Mouse (Mus musculus): ENCODE measurements around the gene Trak1. TPM values are rescaled to one million over a fixed set of nuclear protein-coding genes. Genes with fewer than 3 reads are reported as not detected.

Gene Trak1
- polyA plus RNA-seq, 1 experiment: 22.2 TPM

GRCm38 (mm10) chr9:121366135-121366863 lies 69.0 kb downstream of the Trak1 start:
- no peaks in the 10 kb centered on the region for H3K27me3 ChIP-seq (ENCODE audit: control insufficient read depth, insufficient read depth, low read length)
- no peak overlapping the region for H3K4me3 ChIP-seq (ENCODE audit: control insufficient read depth, low read depth, low read length)
- peaks cover 8% of the 10 kb centered on the region for H3K4me1 ChIP-seq (ENCODE audit: control insufficient read depth, insufficient read depth, low read length)
- TF ChIP-seq POLR2A (IDR thresholded peaks at IDR 0.05; ENCODE audit: control insufficient read depth, low read depth, low read length) (no peak), CTCF (IDR thresholded peaks at IDR 0.05; ENCODE audit: control insufficient read depth, insufficient read depth, insufficient replicate concordance, low read depth, low read length) (no peak)
- no peaks in the 10 kb centered on the region for H3K36me3 ChIP-seq (ENCODE audit: control insufficient read depth, insufficient read depth, low read length)
- peak overlapping the region; percentile 7 for H3K27ac ChIP-seq (ENCODE audit: control insufficient read depth, insufficient read depth, low read depth, low read length)

- no peaks in the 10 kb centered on the region for H3K27me3 ChIP-seq (ENCODE audit: control insufficient read depth, insufficient read depth, low read length)
- peak overlapping the region; percentile 56 for H3K4me3 ChIP-seq (ENCODE audit: control insufficient read depth, low read depth, low read length)
- H3K4me1 ChIP-seq (ENCODE audit: control insufficient read depth, insufficient read depth, low read length): peaks cover 12% of the 10 kb centered on the region
- TF ChIP-seq CTCF (IDR thresholded peaks at IDR 0.05; ENCODE audit: control insufficient read depth, insufficient read depth, insufficient replicate concordance, low read depth, low read length): no peak
- TF ChIP-seq POLR2A (IDR thresholded peaks at IDR 0.05; ENCODE audit: control insufficient read depth, low read depth, low read length): no peak
- H3K27ac ChIP-seq (ENCODE audit: control insufficient read depth, insufficient read depth, low read depth, low read length): peak overlapping the region; percentile 32; the same call in 1 of the 2 replicates
- H3K36me3 ChIP-seq (ENCODE audit: control insufficient read depth, insufficient read depth, low read length): no peaks in the 10 kb centered on the region
Measured at GRCm38 (mm10) chr9:121366864-121367245, 69.6 kb downstream of the Trak1 start.

GRCm38 (mm10) chr9:121369573-121369972 lies 72.3 kb downstream of the Trak1 start:
- Histone ChIP-seq H3K4me3 (ENCODE audit: control insufficient read depth, low read depth, low read length) (no peak overlapping the region), H3K27ac (ENCODE audit: control insufficient read depth, insufficient read depth, low read depth, low read length) (no peak overlapping the region), H3K27me3 (ENCODE audit: control insufficient read depth, insufficient read depth, low read length) (no peaks in the 10 kb centered on the region), H3K36me3 (ENCODE audit: control insufficient read depth, insufficient read depth, low read length) (no peaks in the 10 kb centered on the region), H3K4me1 (ENCODE audit: control insufficient read depth, insufficient read depth, low read length) (peaks cover 16% of the 10 kb centered on the region)
- TF ChIP-seq CTCF (IDR thresholded peaks at IDR 0.05; ENCODE audit: control insufficient read depth, insufficient read depth, insufficient replicate concordance, low read depth, low read length): no peak
- no peak for TF ChIP-seq POLR2A (IDR thresholded peaks at IDR 0.05; ENCODE audit: control insufficient read depth, low read depth, low read length)

DNA sequence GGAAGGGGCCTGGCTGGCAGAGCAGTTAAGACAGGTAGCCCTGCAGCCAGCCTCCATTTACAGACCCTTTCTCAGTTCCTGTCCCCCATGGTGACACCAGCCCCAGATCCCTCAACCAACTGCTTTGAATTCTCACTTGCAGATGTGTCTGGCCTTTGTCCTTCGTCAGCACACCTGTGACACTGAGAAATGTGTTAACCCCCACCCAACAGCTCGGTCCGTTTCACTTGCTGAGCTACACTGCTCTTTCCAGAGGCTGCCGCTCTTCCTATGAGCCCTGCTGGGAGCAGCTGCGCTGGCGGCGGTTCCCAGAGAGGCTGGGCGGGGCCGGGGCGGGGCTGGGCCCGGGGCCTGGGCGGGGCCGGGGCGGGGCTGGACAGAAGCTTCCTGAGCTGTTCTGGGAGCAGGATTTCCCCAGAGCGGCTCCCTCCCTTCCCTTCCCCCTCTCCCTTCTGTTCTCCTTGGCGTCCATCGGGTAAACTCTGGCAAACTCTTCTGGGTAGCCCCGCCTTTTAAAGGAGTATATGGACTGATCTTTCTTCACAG lies 74.1 kb downstream of the Trak1 start:
- Histone ChIP-seq H3K4me3 (ENCODE audit: control insufficient read depth, low read depth, low read length) (peak overlapping the region; percentile 37), H3K4me1 (ENCODE audit: control insufficient read depth, insufficient read depth, low read length) (peaks cover 16% of the 10 kb centered on the region), H3K36me3 (ENCODE audit: control insufficient read depth, insufficient read depth, low read length) (no peaks in the 10 kb centered on the region), H3K27me3 (ENCODE audit: control insufficient read depth, insufficient read depth, low read length) (no peaks in the 10 kb centered on the region), H3K27ac (ENCODE audit: control insufficient read depth, insufficient read depth, low read depth, low read length) (peak overlapping the region; percentile 79)
- TF ChIP-seq CTCF (IDR thresholded peaks at IDR 0.05; ENCODE audit: control insufficient read depth, insufficient read depth, insufficient replicate concordance, low read depth, low read length): no peak
- peak; percentile 55; the same call in 1 of the 2 replicates for TF ChIP-seq POLR2A (IDR thresholded peaks at IDR 0.05; ENCODE audit: control insufficient read depth, low read depth, low read length)

GRCm38 (mm10) chr9:121371946-121372646 lies 74.8 kb downstream of the Trak1 start:
- no peaks in the 10 kb centered on the region for H3K27me3 ChIP-seq (ENCODE audit: control insufficient read depth, insufficient read depth, low read length)
- H3K36me3 ChIP-seq (ENCODE audit: control insufficient read depth, insufficient read depth, low read length): no peaks in the 10 kb centered on the region
- H3K27ac ChIP-seq (ENCODE audit: control insufficient read depth, insufficient read depth, low read depth, low read length): peak overlapping the region; percentile 27
- H3K4me3 ChIP-seq (ENCODE audit: control insufficient read depth, low read depth, low read length): peak overlapping the region; percentile 37
- TF ChIP-seq CTCF (IDR thresholded peaks at IDR 0.05; ENCODE audit: control insufficient read depth, insufficient read depth, insufficient replicate concordance, low read depth, low read length): no peak
- no peak for TF ChIP-seq POLR2A (IDR thresholded peaks at IDR 0.05; ENCODE audit: control insufficient read depth, low read depth, low read length)
- peaks cover 15% of the 10 kb centered on the region for H3K4me1 ChIP-seq (ENCODE audit: control insufficient read depth, insufficient read depth, low read length)

GRCm38 (mm10) chr9:121373107-121373506 lies 75.8 kb downstream of the Trak1 start:
- Histone ChIP-seq H3K36me3 (ENCODE audit: control insufficient read depth, insufficient read depth, low read length) (no peaks in the 10 kb centered on the region), H3K4me3 (ENCODE audit: control insufficient read depth, low read depth, low read length) (no peak overlapping the region), H3K4me1 (ENCODE audit: control insufficient read depth, insufficient read depth, low read length) (peaks cover 14% of the 10 kb centered on the region), H3K27ac (ENCODE audit: control insufficient read depth, insufficient read depth, low read depth, low read length) (no peak overlapping the region; the same call in 1 of the 2 replicates), H3K27me3 (ENCODE audit: control insufficient read depth, insufficient read depth, low read length) (no peaks in the 10 kb centered on the region)
- TF ChIP-seq POLR2A (IDR thresholded peaks at IDR 0.05; ENCODE audit: control insufficient read depth, low read depth, low read length) (no peak), CTCF (IDR thresholded peaks at IDR 0.05; ENCODE audit: control insufficient read depth, insufficient read depth, insufficient replicate concordance, low read depth, low read length) (no peak)

GRCm38 (mm10) chr9:121373512-121373911 lies 76.2 kb downstream of the Trak1 start:
- Histone ChIP-seq H3K36me3 (ENCODE audit: control insufficient read depth, insufficient read depth, low read length) (no peaks in the 10 kb centered on the region), H3K4me3 (ENCODE audit: control insufficient read depth, low read depth, low read length) (no peak overlapping the region), H3K27ac (ENCODE audit: control insufficient read depth, insufficient read depth, low read depth, low read length) (no peak overlapping the region), H3K4me1 (ENCODE audit: control insufficient read depth, insufficient read depth, low read length) (peaks cover 14% of the 10 kb centered on the region), H3K27me3 (ENCODE audit: control insufficient read depth, insufficient read depth, low read length) (no peaks in the 10 kb centered on the region)
- no peak for TF ChIP-seq POLR2A (IDR thresholded peaks at IDR 0.05; ENCODE audit: control insufficient read depth, low read depth, low read length)
- no peak for TF ChIP-seq CTCF (IDR thresholded peaks at IDR 0.05; ENCODE audit: control insufficient read depth, insufficient read depth, insufficient replicate concordance, low read depth, low read length)
